Mouse (Mus musculus): ENCODE data around the gene Tcf21. TPM values are rescaled to one million over a fixed set of nuclear protein-coding genes. Genes with fewer than 3 reads are reported as not detected.

Tcf21 gene
- total RNA-seq, 1 experiment = not detected

DNA sequence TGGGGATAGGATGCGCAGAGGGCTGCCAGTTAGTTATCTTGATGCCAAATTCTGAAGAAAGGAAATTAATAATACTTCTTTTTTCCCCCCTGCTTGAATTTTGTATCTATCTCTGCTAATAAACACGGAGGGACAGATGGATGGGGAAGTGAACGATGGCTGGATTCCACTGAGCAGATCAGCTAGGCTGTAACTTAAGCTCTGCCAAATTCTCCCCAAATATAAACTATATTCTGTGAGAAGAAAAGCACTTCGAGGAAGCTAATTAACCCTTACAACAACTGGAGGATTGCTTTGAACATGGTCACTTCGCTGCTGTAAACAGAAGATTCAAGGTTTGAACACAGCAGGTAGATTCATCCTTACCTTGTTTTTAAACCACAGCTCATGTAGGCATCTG lies 2.5 kb upstream of the Tcf21 start:
- Histone ChIP-seq H3K4me3 (ENCODE audit: insufficient read depth in 1 of 2, low read depth in 1 of 2, low read length in 2 of 2, poor library complexity in 1 of 2, severe bottlenecking in 1 of 2) (no peak overlapping the region), H3K9me3 (ENCODE audit: control insufficient read depth, insufficient read depth, low read depth, low read length) (no peaks in the 10 kb centered on the region), H3K4me1 (ENCODE audit: control insufficient read depth in 2 of 2, insufficient read depth in 2 of 2, low read length in 2 of 2, poor library complexity in 1 of 2) (0 out of 4 replicates have a peak, but pooled peaks cover 0 to 4% of the 10 kb centered on the region in 2 experiments), H3K36me3 (ENCODE audit: control insufficient read depth, insufficient read depth, low read length, poor library complexity, severe bottlenecking) (no peaks in the 10 kb centered on the region), H3K9ac (ENCODE audit: insufficient read depth, low read depth, low read length, poor library complexity, severe bottlenecking) (no peak overlapping the region), H3K27ac (ENCODE audit: insufficient read depth, low read depth, low read length, poor library complexity, severe bottlenecking) (no peak overlapping the region)
- in situ Hi-C loops (cut with MboI; ENCODE audit: low sequenced_read_pairs in 2 of 2, unreplicated experiment in 2 of 2) = loop anchor here in 1 of 2 experiments (25.0 kb wide), 1 partner anchor 540 kb away; the partner anchor contains the start of gene Eya4
- no peak for DNase-seq (ENCODE audit: low read depth, low spot score)
- TF ChIP-seq CHD2 (IDR thresholded peaks at IDR 0.05; ENCODE audit: low read depth, low read length) (no peak), ZNF384 (IDR thresholded peaks at IDR 0.05; ENCODE audit: low read depth, low read length) (no peak), HCFC1 (IDR thresholded peaks at IDR 0.05; ENCODE audit: borderline replicate concordance, insufficient read depth, low read length) (no peak), MAFK (IDR thresholded peaks at IDR 0.05; ENCODE audit: insufficient read depth, low read depth, low read length) (no peak), ZC3H11A (IDR thresholded peaks at IDR 0.05; ENCODE audit: borderline replicate concordance, low read depth, low read length) (no peak)

DNA sequence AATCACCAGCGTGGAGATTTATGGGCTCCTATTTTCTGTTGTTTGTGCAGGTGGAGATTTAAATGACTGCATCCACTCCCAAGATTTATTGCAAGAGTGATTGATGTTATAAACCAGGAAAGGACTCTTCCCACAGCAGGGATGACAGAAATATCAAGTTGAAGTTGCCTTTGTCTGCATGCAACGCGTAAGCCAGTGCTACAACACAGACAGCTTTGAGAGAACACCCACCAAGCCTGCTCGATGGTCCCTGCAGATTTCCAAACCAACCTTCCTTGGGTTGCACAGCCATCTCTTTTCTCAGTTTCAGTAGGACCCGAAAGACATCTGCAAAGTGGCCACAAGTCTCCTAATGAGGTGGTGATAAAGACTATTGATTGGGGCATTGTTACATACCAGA lies 1.7 kb upstream of the Tcf21 start:
- in situ Hi-C loops (cut with MboI; ENCODE audit: low sequenced_read_pairs in 2 of 2, unreplicated experiment in 2 of 2) = loop anchor here in 1 of 2 experiments (25.0 kb wide), 1 partner anchor 541 kb away; the partner anchor contains the start of gene Eya4
- Histone ChIP-seq H3K4me3 (ENCODE audit: insufficient read depth in 1 of 2, low read depth in 1 of 2, low read length in 2 of 2, poor library complexity in 1 of 2, severe bottlenecking in 1 of 2) (no peak overlapping the region), H3K4me1 (ENCODE audit: control insufficient read depth in 2 of 2, insufficient read depth in 2 of 2, low read length in 2 of 2, poor library complexity in 1 of 2) (0 out of 4 replicates have a peak, but pooled peaks cover 0 to 4% of the 10 kb centered on the region in 2 experiments), H3K27ac (ENCODE audit: insufficient read depth, low read depth, low read length, poor library complexity, severe bottlenecking) (no peak overlapping the region), H3K9me3 (ENCODE audit: control insufficient read depth, insufficient read depth, low read depth, low read length) (no peaks in the 10 kb centered on the region), H3K9ac (ENCODE audit: insufficient read depth, low read depth, low read length, poor library complexity, severe bottlenecking) (no peak overlapping the region), H3K36me3 (ENCODE audit: control insufficient read depth, insufficient read depth, low read length, poor library complexity, severe bottlenecking) (no peaks in the 10 kb centered on the region)
- DNase-seq (ENCODE audit: low read depth, low spot score) = no peak
- TF ChIP-seq MAFK (IDR thresholded peaks at IDR 0.05; ENCODE audit: insufficient read depth, low read depth, low read length) = no peak
- TF ChIP-seq HCFC1 (IDR thresholded peaks at IDR 0.05; ENCODE audit: borderline replicate concordance, insufficient read depth, low read length) = no peak
- no peak for TF ChIP-seq CHD2 (IDR thresholded peaks at IDR 0.05; ENCODE audit: low read depth, low read length)
- TF ChIP-seq ZNF384 (IDR thresholded peaks at IDR 0.05; ENCODE audit: low read depth, low read length) = no peak
- TF ChIP-seq ZC3H11A (IDR thresholded peaks at IDR 0.05; ENCODE audit: borderline replicate concordance, low read depth, low read length) = no peak

DNA sequence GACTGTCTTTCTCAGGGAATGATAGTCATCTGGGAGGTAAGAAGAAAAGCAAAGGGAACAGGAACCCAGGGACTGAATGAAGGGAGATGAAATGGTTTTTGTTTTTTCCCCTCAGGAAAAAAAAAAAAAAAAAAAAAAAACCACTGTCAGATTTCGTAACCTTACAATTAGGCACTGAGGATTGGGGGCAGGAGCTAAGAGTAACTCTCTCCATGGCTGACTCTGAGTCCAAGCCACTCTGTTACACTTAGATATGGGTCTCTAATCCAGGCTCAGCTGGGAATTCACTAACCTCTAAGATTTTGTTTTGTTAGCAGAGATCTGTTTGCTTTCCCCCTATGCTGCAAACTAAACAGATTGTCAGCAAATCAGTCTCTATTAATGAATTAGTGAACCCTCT lies 1.3 kb upstream of the Tcf21 start:
- in situ Hi-C loops (cut with MboI; ENCODE audit: low sequenced_read_pairs in 2 of 2, unreplicated experiment in 2 of 2) = loop anchor here in 1 of 2 experiments (25.0 kb wide), 1 partner anchor 541 kb away; the partner anchor contains the start of gene Eya4
- Histone ChIP-seq H3K9ac (ENCODE audit: insufficient read depth, low read depth, low read length, poor library complexity, severe bottlenecking) (no peak overlapping the region), H3K4me1 (ENCODE audit: control insufficient read depth in 2 of 2, insufficient read depth in 2 of 2, low read length in 2 of 2, poor library complexity in 1 of 2) (0 out of 4 replicates have a peak, but pooled peaks cover 0 to 4% of the 10 kb centered on the region in 2 experiments), H3K36me3 (ENCODE audit: control insufficient read depth, insufficient read depth, low read length, poor library complexity, severe bottlenecking) (no peaks in the 10 kb centered on the region), H3K9me3 (ENCODE audit: control insufficient read depth, insufficient read depth, low read depth, low read length) (no peaks in the 10 kb centered on the region), H3K4me3 (ENCODE audit: insufficient read depth in 1 of 2, low read depth in 1 of 2, low read length in 2 of 2, poor library complexity in 1 of 2, severe bottlenecking in 1 of 2) (no peak overlapping the region), H3K27ac (ENCODE audit: insufficient read depth, low read depth, low read length, poor library complexity, severe bottlenecking) (no peak overlapping the region)
- no peak for DNase-seq (ENCODE audit: low read depth, low spot score)
- TF ChIP-seq MAFK (IDR thresholded peaks at IDR 0.05; ENCODE audit: insufficient read depth, low read depth, low read length) = no peak
- no peak for TF ChIP-seq ZNF384 (IDR thresholded peaks at IDR 0.05; ENCODE audit: low read depth, low read length)
- TF ChIP-seq ZC3H11A (IDR thresholded peaks at IDR 0.05; ENCODE audit: borderline replicate concordance, low read depth, low read length) = no peak
- no peak for TF ChIP-seq HCFC1 (IDR thresholded peaks at IDR 0.05; ENCODE audit: borderline replicate concordance, insufficient read depth, low read length)
- no peak for TF ChIP-seq CHD2 (IDR thresholded peaks at IDR 0.05; ENCODE audit: low read depth, low read length)

DNA sequence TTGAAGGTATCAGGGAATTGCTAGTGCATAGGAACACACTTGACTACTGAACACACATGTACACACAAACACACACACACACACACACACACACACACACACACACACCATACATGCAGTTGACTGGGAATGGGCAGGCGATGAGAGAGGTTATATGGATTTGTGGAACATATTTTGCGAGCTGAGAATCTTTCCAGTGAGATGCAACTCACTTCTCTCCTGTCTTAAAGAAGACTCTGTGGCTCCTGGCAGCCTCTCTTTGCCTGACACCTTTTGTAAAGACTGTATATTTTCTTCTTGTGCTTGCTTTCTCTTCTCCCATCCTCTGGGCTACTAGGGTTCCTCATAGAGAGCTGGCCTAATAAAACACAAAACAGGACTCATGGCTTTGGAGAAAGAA lies 867 bp upstream of the Tcf21 start:
- H3K4me3 ChIP-seq (ENCODE audit: insufficient read depth in 1 of 2, low read depth in 1 of 2, low read length in 2 of 2, poor library complexity in 1 of 2, severe bottlenecking in 1 of 2) = no peak overlapping the region
- no peak for DNase-seq (ENCODE audit: low read depth, low spot score)
- H3K9me3 ChIP-seq (ENCODE audit: control insufficient read depth, insufficient read depth, low read depth, low read length) = no peaks in the 10 kb centered on the region
- H3K36me3 ChIP-seq (ENCODE audit: control insufficient read depth, insufficient read depth, low read length, poor library complexity, severe bottlenecking) = no peaks in the 10 kb centered on the region
- H3K27ac ChIP-seq (ENCODE audit: insufficient read depth, low read depth, low read length, poor library complexity, severe bottlenecking) = no peak overlapping the region
- TF ChIP-seq ZNF384 (IDR thresholded peaks at IDR 0.05; ENCODE audit: low read depth, low read length) (no peak), CHD2 (IDR thresholded peaks at IDR 0.05; ENCODE audit: low read depth, low read length) (no peak), ZC3H11A (IDR thresholded peaks at IDR 0.05; ENCODE audit: borderline replicate concordance, low read depth, low read length) (no peak), MAFK (IDR thresholded peaks at IDR 0.05; ENCODE audit: insufficient read depth, low read depth, low read length) (no peak), HCFC1 (IDR thresholded peaks at IDR 0.05; ENCODE audit: borderline replicate concordance, insufficient read depth, low read length) (no peak)
- in situ Hi-C loops (cut with MboI; ENCODE audit: low sequenced_read_pairs in 2 of 2, unreplicated experiment in 2 of 2) = loop anchor here in 1 of 2 experiments (25.0 kb wide), 1 partner anchor 541 kb away; the partner anchor contains the start of gene Eya4
- no peak overlapping the region for H3K9ac ChIP-seq (ENCODE audit: insufficient read depth, low read depth, low read length, poor library complexity, severe bottlenecking)
- 0 out of 4 replicates have a peak, but pooled peaks cover 0 to 4% of the 10 kb centered on the region in 2 experiments for H3K4me1 ChIP-seq (ENCODE audit: control insufficient read depth in 2 of 2, insufficient read depth in 2 of 2, low read length in 2 of 2, poor library complexity in 1 of 2)

Data from ES-E14 (cell line).